Mouse (Mus musculus) liver, embryonic 14.5 days (tissue): ENCODE measurements around the gene Coro1a. TPM values are rescaled to one million over a fixed set of nuclear protein-coding genes. Genes with fewer than 3 reads are reported as not detected.
"Not testable (repeated sequence)": the region's sequence is repeated elsewhere in the genome, so short reads cannot be mapped to it uniquely, and the experiment has no call there.

Source experiments
- ATAC-seq: fragments of 200-750 bp; cut with Nextera tagmentation; 2 replicates; pipeline ENCODE4 v1.8.0; 2017; ENCODE audit warnings: moderate number of reproducible peaks, mild to moderate bottlenecking, moderate library complexity; ENCODE audit not compliant: insufficient read depth
- DNase-seq, 3 experiments: peaks; one replicate each; pipeline ENCODE4 v3.0.0-alpha.2; 2012 to 2013; ENCODE audit warnings: low read depth in 3 of 3, low spot score in 3 of 3
- H3K27ac ChIP-seq: fragments of 300-500 bp; sonication (generic); 2 replicates; pipeline ENCODE4 v1.5.1; 2014; ENCODE audit warnings: moderate library complexity, mild to moderate bottlenecking, control low read depth, inconsistent platforms
- H3K27me3 ChIP-seq: fragments of 300-500 bp; sonication (generic); 2 replicates; pipeline ENCODE4 v1.6.1; 2014; ENCODE audit warnings: mild to moderate bottlenecking, low read length, moderate library complexity; ENCODE audit not compliant: control insufficient read depth, insufficient read depth
- H3K36me3 ChIP-seq: fragments of 300-500 bp; sonication (generic); replicated peaks from 2 replicates; pipeline ENCODE4 v1.6.1; 2014; ENCODE audit warnings: low read depth; ENCODE audit not compliant: control insufficient read depth, insufficient read depth
- H3K4me1 ChIP-seq, 2 experiments: fragments of 200-500 bp in 1 of 2; fragments of 300-500 bp in 1 of 2; sonication (generic) in 1 of 2; replicated peaks; 2 replicates each; pipeline ENCODE4 v1.6.1; 2012 to 2014; ENCODE audit warnings: antibody characterized with exemption in 1 of 2, inconsistent platforms in 1 of 2, low read length in 1 of 2; ENCODE audit not compliant: control insufficient read depth in 2 of 2, insufficient read depth in 2 of 2
- H3K4me2 ChIP-seq: fragments of 300-500 bp; sonication (generic); 2 replicates; pipeline ENCODE4 v1.6.1; 2014; ENCODE audit warnings: low read depth, mild to moderate bottlenecking, control low read depth, moderate library complexity
- H3K4me3 ChIP-seq, 2 experiments: fragments of 200-500 bp in 1 of 2; fragments of 300-500 bp in 1 of 2; sonication (generic) in 1 of 2; 2 replicates each; pipeline ENCODE4 v1.5.1; 2012 to 2014; ENCODE audit warnings: low read depth in 2 of 2, low read length in 2 of 2, mild to moderate bottlenecking in 2 of 2, control low read depth in 1 of 2, inconsistent platforms in 1 of 2, moderate library complexity in 1 of 2; ENCODE audit not compliant: insufficient read depth in 1 of 2
- H3K9ac ChIP-seq: fragments of 300-500 bp; sonication (generic); replicated peaks from 2 replicates; pipeline ENCODE4 v1.6.1; 2014; ENCODE audit warnings: mild to moderate bottlenecking, control low read depth, moderate library complexity
- H3K9me3 ChIP-seq: fragments of 300-500 bp; sonication (generic); 2 replicates; pipeline ENCODE4 v1.6.1; 2016; ENCODE audit warnings: low read length, mixed read lengths; ENCODE audit not compliant: control insufficient read depth
- CTCF ChIP-seq: IDR thresholded peaks from 2 replicates; pipeline ENCODE4 v1.5.1; 2016; ENCODE audit warnings: antibody characterized with exemption, low read depth, control low read depth
- EP300 ChIP-seq: IDR thresholded peaks from 2 replicates; pipeline ENCODE4 v1.6.1; 2016; ENCODE audit warnings: antibody characterized with exemption, low read depth
- whole genome bisulfite sequencing: fragments of 180-500 bp; shearing (Covaris S2); extraction: QIAGEN DNeasy Blood & Tissue Kit; methylation state at CpG from one replicate; pipeline ENCODE4 v1.1.7; 2014; ENCODE audit not compliant: insufficient replicate concordance; 5-methylcytosine and 5-hydroxymethylcytosine counted together
- polyA plus RNA-seq, 2 experiments: library from polyadenylated mRNA; depleted of rRNA in 1 of 2; stranded (reverse) in 1 of 2; unstranded in 1 of 2; fragments of >200 nt; fragmentation: Nextera tagmentation in 1 of 2; extraction: Ambion mirVana in 1 of 2; gene quantifications; 2 replicates each; pipeline versions ENCODE4 v1.2.1 to v1.2.3; 2012 to 2014

The Coro1a gene
- polyA plus RNA-seq, 2 experiments: 52.5 to 81.5 TPM

DNA sequence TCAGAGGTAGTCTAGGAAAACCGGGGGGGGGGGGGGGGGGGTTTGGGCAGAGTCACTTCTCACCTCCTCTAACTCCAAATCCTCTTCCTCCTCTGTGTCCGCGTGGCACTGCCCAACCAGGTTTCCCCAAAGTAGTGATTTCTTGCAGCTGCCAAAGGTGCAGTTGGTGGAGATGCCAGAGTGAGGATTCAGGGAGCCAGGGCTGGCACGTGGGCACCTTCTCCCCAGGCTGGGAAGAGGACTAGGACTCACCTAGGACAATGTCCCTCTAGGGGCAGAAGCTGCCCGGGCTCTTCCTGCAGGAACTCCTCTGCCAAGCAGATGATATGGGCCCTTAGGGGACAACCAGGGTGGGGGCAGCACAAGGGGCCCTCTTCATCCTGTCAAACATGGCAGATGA is 15.9 kb downstream of the Coro1a start:
- Histone ChIP-seq H3K4me3 (no peak overlapping the region), H3K4me2 (no peak overlapping the region), H3K27me3 (no peaks in the 10 kb centered on the region), H3K4me1 (peaks cover 4 to 5% of the 10 kb centered on the region in 2 experiments; a peak in 3 of 4 replicates), H3K9ac (no peak overlapping the region), H3K27ac (no peak overlapping the region), H3K9me3 (no peaks in the 10 kb centered on the region), H3K36me3 (no peaks in the 10 kb centered on the region)
- 74% methylated on average over 5 of the region's 5 CpGs for WGBS
- no peak for DNase-seq
- TF ChIP-seq EP300 (no peak), CTCF (no peak)
- ATAC-seq: no peak

DNA sequence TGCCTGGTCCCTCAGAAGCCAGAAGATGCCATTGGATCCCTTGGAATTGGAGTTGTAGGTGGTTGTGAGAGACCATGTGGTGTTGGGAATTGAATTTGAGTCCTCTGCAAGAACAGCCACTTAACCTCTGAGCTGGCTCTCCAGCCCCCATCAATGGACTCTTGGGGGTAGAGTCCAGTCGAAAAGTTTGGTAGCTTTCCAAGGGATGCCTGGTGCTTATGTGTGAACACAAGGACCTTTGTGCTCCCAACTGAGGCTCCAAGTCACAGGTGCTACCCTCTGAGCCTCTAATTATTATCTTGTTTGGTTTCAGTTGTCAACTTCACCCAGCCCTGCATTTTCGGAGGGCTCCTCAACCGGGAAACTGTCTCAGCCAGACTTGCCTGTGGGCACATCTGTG is 16.9 kb downstream of the Coro1a start:
- Histone ChIP-seq H3K36me3 (no peaks in the 10 kb centered on the region), H3K4me1 (peaks cover 4 to 5% of the 10 kb centered on the region in 2 experiments; a peak in 3 of 4 replicates), H3K4me3 (no peak overlapping the region), H3K9ac (no peak overlapping the region), H3K9me3 (no peaks in the 10 kb centered on the region), H3K4me2 (no peak overlapping the region), H3K27ac (no peak overlapping the region), H3K27me3 (no peaks in the 10 kb centered on the region)
- TF ChIP-seq EP300 (no peak), CTCF (no peak)
- DNase-seq: no peak
- ATAC-seq: no peak
- WGBS: 67% methylated on average over 3 of the region's 3 CpGs

DNA sequence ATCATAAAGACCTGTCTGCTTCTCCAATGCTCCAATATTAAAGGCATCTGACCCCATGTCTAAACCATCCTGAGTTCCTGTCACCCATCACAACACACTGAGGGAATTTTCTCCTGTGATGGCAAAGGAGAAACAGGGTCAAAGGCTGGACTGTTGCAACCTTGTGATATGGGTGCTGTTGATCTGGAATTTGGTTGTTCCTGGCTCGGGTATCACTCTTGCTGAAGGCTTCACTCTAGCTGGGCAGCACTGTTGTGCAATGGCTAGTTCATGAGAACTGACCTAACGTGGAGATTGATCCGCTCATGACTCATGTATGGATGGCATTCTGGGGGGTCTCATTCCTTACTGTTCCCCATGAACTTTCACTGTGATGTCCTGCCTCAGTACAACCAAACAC is 18.6 kb downstream of the Coro1a start:
- Histone ChIP-seq H3K4me2 (no peak overlapping the region), H3K27ac (no peak overlapping the region), H3K4me1 (no peaks in the 10 kb centered on the region; a peak in 1 of 4 replicates), H3K9me3 (no peaks in the 10 kb centered on the region), H3K27me3 (no peaks in the 10 kb centered on the region), H3K36me3 (no peaks in the 10 kb centered on the region), H3K9ac (no peak overlapping the region), H3K4me3 (no peak overlapping the region)
- ATAC-seq (no peak), DNase-seq (no peak)
- TF ChIP-seq EP300 (no peak), CTCF (no peak)
- 62% methylated on average over 3 of the region's 3 CpGs for WGBS

DNA sequence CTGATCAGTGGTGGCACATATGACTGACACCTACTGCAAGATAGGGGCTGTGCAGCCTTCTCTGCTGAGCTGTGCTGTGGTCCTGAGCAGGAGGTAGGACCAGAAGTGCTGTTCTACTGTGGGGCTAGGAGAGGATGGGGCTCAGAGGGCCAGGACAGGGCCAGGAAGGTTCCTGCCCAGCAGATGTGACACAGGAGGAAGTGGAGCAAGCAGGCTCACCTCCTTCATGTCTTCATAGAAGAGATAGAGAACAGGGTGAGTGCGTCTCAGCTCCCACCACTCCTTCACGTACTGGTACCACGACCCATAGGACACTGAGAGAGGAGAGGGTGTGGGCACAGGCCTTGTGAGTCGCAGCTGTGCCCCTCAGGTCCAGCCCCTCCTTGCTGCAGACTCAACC is 19.4 kb downstream of the Coro1a start:
- H3K9me3 ChIP-seq, H3K36me3 ChIP-seq, H3K4me3 ChIP-seq, H3K27me3 ChIP-seq, H3K27ac ChIP-seq, H3K9ac ChIP-seq, ATAC-seq, DNase-seq, H3K4me2 ChIP-seq, H3K4me1 ChIP-seq: not testable (repeated sequence)
- 58% methylated on average over 4 of the region's 4 CpGs for WGBS

DNA sequence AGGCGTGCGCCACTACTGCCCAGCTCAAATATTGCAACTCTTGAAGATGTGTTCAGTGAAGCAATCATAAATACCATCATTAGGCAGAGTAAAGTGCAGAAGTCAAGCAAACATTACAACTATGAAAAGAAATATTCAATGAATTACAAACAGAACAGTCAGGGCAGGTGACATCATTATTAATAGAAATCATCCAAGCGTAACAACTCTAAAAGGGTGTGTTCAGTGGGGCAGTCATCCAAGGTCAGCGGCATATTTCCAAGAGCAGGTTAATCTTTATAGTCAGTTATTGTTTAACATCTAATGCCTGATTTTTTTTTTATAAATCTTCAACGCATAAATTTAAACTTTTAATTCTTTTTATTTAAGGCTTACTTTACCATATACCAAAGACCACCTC is 26.4 kb downstream of the Coro1a start:
- Histone ChIP-seq H3K36me3 (no peaks in the 10 kb centered on the region), H3K9ac (no peak overlapping the region), H3K4me3 (no peak overlapping the region), H3K4me2 (no peak overlapping the region), H3K9me3 (no peaks in the 10 kb centered on the region), H3K27ac (no peak overlapping the region), H3K27me3 (no peaks in the 10 kb centered on the region), H3K4me1 (peaks cover 0 to 2% of the 10 kb centered on the region in 2 experiments; a peak in 1 of 4 replicates)
- WGBS: 83% methylated on average over 5 of the region's 5 CpGs
- DNase-seq (no peak), ATAC-seq (no peak)
- TF ChIP-seq EP300 (no peak), CTCF (no peak)

DNA sequence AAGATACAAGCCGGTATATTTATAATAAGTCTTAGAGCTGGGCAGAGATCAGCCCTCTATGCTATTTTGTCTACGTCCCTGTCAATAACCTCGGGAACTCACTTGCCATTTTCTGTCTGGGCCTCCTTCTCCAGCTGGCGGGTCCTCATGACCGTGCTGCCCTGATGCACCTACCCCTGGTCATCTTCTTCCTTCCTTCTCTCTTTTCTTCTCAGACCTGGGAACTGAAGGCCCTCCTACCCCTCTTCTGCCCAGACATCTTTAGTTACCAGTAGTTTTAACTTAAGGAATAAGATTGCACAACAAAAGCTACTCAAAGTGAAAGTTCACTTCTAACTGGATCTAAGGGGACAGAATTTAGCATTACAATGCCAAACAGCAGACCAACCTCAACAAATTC is 27.9 kb downstream of the Coro1a start:
- Histone ChIP-seq H3K36me3 (no peaks in the 10 kb centered on the region; the same call in 1 of the 2 replicates), H3K27ac (no peak overlapping the region), H3K27me3 (no peaks in the 10 kb centered on the region), H3K4me2 (no peak overlapping the region), H3K9me3 (no peaks in the 10 kb centered on the region), H3K9ac (no peak overlapping the region), H3K4me3 (no peak overlapping the region), H3K4me1 (peaks cover 0 to 2% of the 10 kb centered on the region in 2 experiments; a peak in 1 of 4 replicates)
- WGBS: 69% methylated on average over 5 of the region's 5 CpGs
- DNase-seq (no peak), ATAC-seq (no peak)
- no peak for TF ChIP-seq EP300
- no peak for TF ChIP-seq CTCF
